Mouse (Mus musculus): ENCODE measurements at regions not wholly inside any gene's neighbourhood (a gene's known extent, or its start where the extent isn't known, plus 50 kb on each side); places are given as distances from the start of the nearest gene placed in this dataset.

DNA sequence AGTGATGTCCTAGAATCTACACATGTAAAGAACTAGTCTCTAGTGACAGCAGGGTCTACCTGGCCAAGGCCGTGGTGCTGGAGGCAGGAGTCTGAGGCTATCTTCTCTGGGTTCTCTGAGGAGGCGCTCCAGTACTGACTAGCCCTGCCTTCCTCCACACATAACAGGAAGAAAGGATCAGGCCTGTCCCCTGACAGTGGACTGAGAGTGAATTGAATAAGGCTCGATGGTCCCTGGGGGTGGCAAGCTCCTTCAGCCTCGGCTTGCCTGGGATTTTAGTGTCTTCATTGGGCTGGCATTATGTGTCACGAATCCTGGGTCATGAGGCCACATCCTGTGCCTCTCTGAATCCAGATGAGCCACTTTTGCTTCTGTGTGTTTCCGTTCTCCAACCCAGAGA lies 50.9 kb upstream of the Dlk1 start:
- TF ChIP-seq CTCF (conservative IDR thresholded peaks at IDR 0.05; ENCODE audit: insufficient read depth, insufficient read length, low read depth, low read length) (no peak), POLR2A (IDR thresholded peaks at IDR 0.05; ENCODE audit: low read depth, low read length) (no peak)

Data from kidney, adult 2 months (tissue).